Mouse (Mus musculus) lung, postnatal 0 days (tissue): ENCODE data around the gene Dph7. TPM values are rescaled to one million over a fixed set of nuclear protein-coding genes. Genes with fewer than 3 reads are reported as not detected.

Source experiments
- ATAC-seq: fragments of 200-750 bp; cut with Nextera tagmentation; 2 replicates; pipeline ENCODE4 v1.8.0; 2017; ENCODE audit warnings: moderate library complexity
- DNase-seq: peaks from one replicate; pipeline ENCODE4 v3.0.0-alpha.2; 2016; ENCODE audit warnings: low spot score
- H3K27ac ChIP-seq: fragments of 300-500 bp; sonication (generic); 2 replicates; pipeline ENCODE4 v1.5.1; 2014; ENCODE audit warnings: antibody characterized with exemption, mild to moderate bottlenecking, low read length, mixed read lengths
- H3K27me3 ChIP-seq: fragments of 300-500 bp; sonication (generic); replicated peaks from 2 replicates; pipeline ENCODE4 v1.6.1; 2014; ENCODE audit warnings: low read length, mixed read lengths; ENCODE audit not compliant: insufficient read depth
- H3K36me3 ChIP-seq: fragments of 300-500 bp; sonication (generic); 2 replicates; pipeline ENCODE4 v1.6.1; 2014; ENCODE audit warnings: low read length, mixed read lengths; ENCODE audit not compliant: insufficient read depth
- H3K4me1 ChIP-seq: fragments of 300-500 bp; sonication (generic); 2 replicates; pipeline ENCODE4 v1.6.1; 2014; ENCODE audit warnings: antibody characterized with exemption, low read depth, low read length, mixed read lengths; ENCODE audit not compliant: insufficient read depth
- H3K4me2 ChIP-seq: fragments of 300-500 bp; sonication (generic); replicated peaks from 2 replicates; pipeline ENCODE4 v1.6.1; 2014; ENCODE audit warnings: low read depth, mild to moderate bottlenecking, low read length, moderate library complexity, mixed read lengths
- H3K4me3 ChIP-seq: fragments of 300-500 bp; sonication (generic); 2 replicates; pipeline ENCODE4 v1.5.1; 2014; ENCODE audit warnings: low read depth, low read length
- H3K9ac ChIP-seq: fragments of 300-500 bp; sonication (generic); replicated peaks from 2 replicates; pipeline ENCODE4 v1.6.1; 2014; ENCODE audit warnings: low read depth, mild to moderate bottlenecking
- H3K9me3 ChIP-seq: fragments of 300-500 bp; sonication (generic); 2 replicates; pipeline ENCODE4 v1.6.1; 2016; ENCODE audit warnings: low read length, mixed read lengths
- CTCF ChIP-seq: IDR thresholded peaks from 2 replicates; pipeline ENCODE4 v1.5.1; 2016; ENCODE audit warnings: antibody characterized with exemption, mild to moderate bottlenecking
- EP300 ChIP-seq: IDR thresholded peaks from 2 replicates; pipeline ENCODE4 v1.6.1; 2016; ENCODE audit warnings: antibody characterized with exemption, mild to moderate bottlenecking, control low read depth
- WGBS: fragments of 180-500 bp; shearing (Covaris S2); extraction: QIAGEN DNeasy Blood & Tissue Kit; methylation state at CpG from one replicate; pipeline ENCODE4 v1.1.7; 2014; 5-methylcytosine and 5-hydroxymethylcytosine counted together
- polyA plus RNA-seq: library from polyadenylated mRNA; unstranded; fragments of >200 nt; fragmentation: Nextera tagmentation; extraction: Ambion mirVana; gene quantifications from 2 replicates; pipeline ENCODE4 v1.2.1, GENCODE M21; 2015

Dph7 gene
- polyA plus RNA-seq, 1 experiment from 2014 or later, result 13.3 TPM

GRCm38 (mm10) chr2:24925284-24925683, 36.9 kb upstream of the Dph7 start:
- ATAC-seq (peak; percentile 45), DNase-seq (peak; percentile 83)
- no peak overlapping the region for H3K9ac ChIP-seq
- H3K36me3 ChIP-seq, result no peaks in the 10 kb centered on the region
- TF ChIP-seq EP300 (peak; percentile 52; the same call in 1 of the 2 replicates), CTCF (no peak; the same call in 1 of the 2 replicates)
- H3K27me3 ChIP-seq, result no peaks in the 10 kb centered on the region
- H3K9me3 ChIP-seq, result no peaks in the 10 kb centered on the region
- H3K27ac ChIP-seq, result peak overlapping the region; percentile 54
- no peak overlapping the region for H3K4me3 ChIP-seq
- 53% methylated on average over 8 of the region's 8 CpGs for WGBS
- no peak overlapping the region for H3K4me2 ChIP-seq
- peaks cover 12% of the 10 kb centered on the region; the same call in 1 of the 2 replicates for H3K4me1 ChIP-seq

GRCm38 (mm10) chr2:24926345-24926964, 35.7 kb upstream of the Dph7 start:
- DNase-seq, result no peak
- TF ChIP-seq CTCF (no peak), EP300 (no peak)

GRCm38 (mm10) chr2:24926965-24927358, 35.2 kb upstream of the Dph7 start:
- Histone ChIP-seq H3K9ac (no peak overlapping the region), H3K4me1 (peaks cover 12% of the 10 kb centered on the region; the same call in 1 of the 2 replicates), H3K4me3 (no peak overlapping the region), H3K4me2 (peak overlapping the region; percentile 33; the same call in 1 of the 2 replicates), H3K27ac (peak overlapping the region; percentile 92), H3K36me3 (no peaks in the 10 kb centered on the region), H3K27me3 (no peaks in the 10 kb centered on the region), H3K9me3 (no peaks in the 10 kb centered on the region)
- ATAC-seq (no peak), DNase-seq (no peak)
- TF ChIP-seq EP300 (no peak), CTCF (no peak)
- WGBS, result 38% methylated on average over 7 of the region's 7 CpGs

More at GRCm38 (mm10) chr2:24926345-24926964, 35.7 kb upstream of the Dph7 start:
- ATAC-seq, result no peak
- Histone ChIP-seq H3K27ac (peak overlapping the region; percentile 92), H3K4me2 (no peak overlapping the region), H3K9ac (no peak overlapping the region), H3K27me3 (no peaks in the 10 kb centered on the region), H3K4me3 (no peak overlapping the region), H3K36me3 (no peaks in the 10 kb centered on the region), H3K9me3 (no peaks in the 10 kb centered on the region), H3K4me1 (peaks cover 12% of the 10 kb centered on the region; the same call in 1 of the 2 replicates)
- 73% methylated on average over 9 of the region's 9 CpGs for WGBS

GRCm38 (mm10) chr2:24927810-24928479, 34.3 kb upstream of the Dph7 start:
- H3K4me3 ChIP-seq, result no peak overlapping the region
- no peaks in the 10 kb centered on the region for H3K27me3 ChIP-seq
- 50% methylated on average over 4 of the region's 4 CpGs for WGBS
- peaks cover 12% of the 10 kb centered on the region; the same call in 1 of the 2 replicates for H3K4me1 ChIP-seq
- ATAC-seq, result peak; percentile 91
- H3K9ac ChIP-seq, result no peak overlapping the region
- peak; percentile 95 for DNase-seq
- H3K27ac ChIP-seq, result peak overlapping the region; percentile 92
- H3K9me3 ChIP-seq, result no peaks in the 10 kb centered on the region
- TF ChIP-seq EP300, result peak; percentile 98
- no peak for TF ChIP-seq CTCF
- H3K4me2 ChIP-seq, result peak overlapping the region; percentile 33
- H3K36me3 ChIP-seq, result no peaks in the 10 kb centered on the region

GRCm38 (mm10) chr2:24929119-24929518, 33.1 kb upstream of the Dph7 start:
- no peak overlapping the region for H3K9ac ChIP-seq
- H3K4me3 ChIP-seq, result no peak overlapping the region
- H3K27ac ChIP-seq, result peak overlapping the region; percentile 92
- WGBS, result 40% methylated on average over 2 of the region's 2 CpGs
- H3K9me3 ChIP-seq, result no peaks in the 10 kb centered on the region
- no peaks in the 10 kb centered on the region for H3K27me3 ChIP-seq
- TF ChIP-seq EP300 (peak; percentile 72), CTCF (0 out of 2 replicates have a peak, but pooled peaks have one; percentile 16)
- peak overlapping the region; percentile 25; the same call in 1 of the 2 replicates for H3K4me2 ChIP-seq
- no peaks in the 10 kb centered on the region for H3K36me3 ChIP-seq
- peak; percentile 88 for DNase-seq
- peak; percentile 73 for ATAC-seq
- peaks cover 14% of the 10 kb centered on the region for H3K4me1 ChIP-seq

- H3K27ac ChIP-seq, result peak overlapping the region; percentile 92
- H3K4me2 ChIP-seq, result no peak overlapping the region
- H3K4me1 ChIP-seq, result peaks cover 18% of the 10 kb centered on the region
- DNase-seq, result no peak
- H3K9me3 ChIP-seq, result no peaks in the 10 kb centered on the region
- H3K4me3 ChIP-seq, result no peak overlapping the region
- no peaks in the 10 kb centered on the region for H3K36me3 ChIP-seq
- H3K9ac ChIP-seq, result no peak overlapping the region; the same call in 1 of the 2 replicates
- H3K27me3 ChIP-seq, result no peaks in the 10 kb centered on the region
- 69% methylated on average over 5 of the region's 5 CpGs for WGBS
- ATAC-seq, result no peak
- TF ChIP-seq EP300 (no peak), CTCF (no peak)
Measured at GRCm38 (mm10) chr2:24929593-24929992, 32.6 kb upstream of the Dph7 start.
